In genomic region chr1:83631798-83632197, GRCm38 (mm10) we compare ENCODE assay signal across 10 mouse cellular contexts.
A peak's percentile ranks its signal among the peaks of the same experiment; 100 is the strongest.
DNase-seq lines count a peak whose midpoint lies in the region; ATAC-seq and TF ChIP-seq lines count a peak whose summit lies in the region.
"Had no signal": no experiment of that assay in that cellular context is flagged by ENCODE, and none has a peak within 500 bp of the region (broad histone marks: within the 10 kb centered on the region; RNA-seq: fewer than 3 reads in every experiment).

No protein-coding gene starts in this region.

- H3K4me1 ChIP-seq in midbrain, embryonic 13.5 days (replicated peaks): peaks cover 9% of the 10 kb centered on the region
- no peaks in the 10 kb centered on the region for H3K4me1 ChIP-seq in midbrain, embryonic 10.5 days
- peaks cover 9% of the 10 kb centered on the region for H3K4me1 ChIP-seq in forebrain, embryonic 14.5 days (ENCODE audit: control insufficient read depth, insufficient read depth, low read length)
- H3K4me1 ChIP-seq in stomach, postnatal 0 days (replicated peaks; ENCODE audit: control insufficient read depth, insufficient read depth): no peaks in the 10 kb centered on the region
- H3K4me1 ChIP-seq: megakaryocyte, embryonic 14.5 days had no signal

- ATAC-seq in midbrain, embryonic 13.5 days: peak; percentile 83
- ATAC-seq in forebrain, embryonic 14.5 days: peak; percentile 95
- ATAC-seq in stomach, postnatal 0 days (ENCODE audit: low FRiP score, low TSS enrichment): no peak

- DNase-seq in midbrain, embryonic 10.5 days (ENCODE audit: low spot score): no peak
- peak; percentile 92 for DNase-seq in forebrain, embryonic 14.5 days (ENCODE audit: low spot score)
- peak; percentile 10 to 21 for DNase-seq in left cerebral cortex, adult 2 months (ENCODE audit: extremely low spot score in 1 of 2, low spot score in 2 of 2)
- peak; percentile 59 for DNase-seq in right cerebral cortex, postnatal 4 days
- DNase-seq in stomach, postnatal 0 days (ENCODE audit: low spot score): no peak
- DNase-seq in lung, adult 18-20 months: no peak
- DNase-seq: gastrocnemius, adult 2 months; kidney, postnatal 36 days had no signal

- H3K27me3 ChIP-seq in midbrain, embryonic 13.5 days: no peaks in the 10 kb centered on the region
- no peaks in the 10 kb centered on the region for H3K27me3 ChIP-seq in midbrain, embryonic 10.5 days (ENCODE audit: low read depth, poor library complexity, severe bottlenecking)
- no peaks in the 10 kb centered on the region for H3K27me3 ChIP-seq in forebrain, embryonic 14.5 days (replicated peaks; ENCODE audit: control insufficient read depth, insufficient read depth, low read length)
- no peaks in the 10 kb centered on the region for H3K27me3 ChIP-seq in stomach, postnatal 0 days (ENCODE audit: control insufficient read depth, insufficient read depth, low read length)
- H3K27me3 ChIP-seq: megakaryocyte, embryonic 14.5 days had no signal

- H3K4me2 ChIP-seq in midbrain, embryonic 13.5 days (replicated peaks): 0 out of 2 replicates have a peak overlapping the region, but pooled peaks have one; percentile 5
- H3K4me2 ChIP-seq in forebrain, embryonic 14.5 days (ENCODE audit: low read length): peak overlapping the region; percentile 1; the same call in 1 of the 2 replicates
- no peak overlapping the region for H3K4me2 ChIP-seq in stomach, postnatal 0 days (replicated peaks; ENCODE audit: low read depth)

- H3K9ac ChIP-seq in midbrain, embryonic 13.5 days (replicated peaks): no peak overlapping the region
- H3K9ac ChIP-seq in forebrain, embryonic 14.5 days (ENCODE audit: low read length): no peak overlapping the region
- no peak overlapping the region for H3K9ac ChIP-seq in stomach, postnatal 0 days (ENCODE audit: low read length)

- H3K4me3 ChIP-seq in midbrain, embryonic 13.5 days (replicated peaks): no peak overlapping the region
- no peak overlapping the region for H3K4me3 ChIP-seq in midbrain, embryonic 10.5 days
- no peak overlapping the region for H3K4me3 ChIP-seq in forebrain, embryonic 14.5 days (ENCODE audit: low read depth, low read length)
- H3K4me3 ChIP-seq in left cerebral cortex, adult 2 months: no peak overlapping the region
- H3K4me3 ChIP-seq in stomach, postnatal 0 days (ENCODE audit: low read depth, low read length): no peak overlapping the region
- H3K4me3 ChIP-seq: gastrocnemius, adult 2 months; megakaryocyte, embryonic 14.5 days had no signal

- WGBS in midbrain, embryonic 13.5 days: 40% methylated on average over 4 of the region's 4 CpGs
- WGBS in midbrain, embryonic 10.5 days: 58% methylated on average over 4 of the region's 4 CpGs
- WGBS in forebrain, embryonic 14.5 days: 4% methylated on average over 4 of the region's 4 CpGs
- WGBS in stomach, postnatal 0 days: 38% methylated on average over 4 of the region's 4 CpGs

- peak overlapping the region; percentile 8; the same call in 1 of the 2 replicates for H3K27ac ChIP-seq in midbrain, embryonic 13.5 days
- no peak overlapping the region for H3K27ac ChIP-seq in midbrain, embryonic 10.5 days (replicated peaks)
- H3K27ac ChIP-seq in forebrain, embryonic 14.5 days (ENCODE audit: low read depth, low read length): peak overlapping the region; percentile 34; the same call in 1 of the 2 replicates
- no peak overlapping the region for H3K27ac ChIP-seq in left cerebral cortex, adult 2 months
- no peak overlapping the region for H3K27ac ChIP-seq in stomach, postnatal 0 days (replicated peaks)
- H3K27ac ChIP-seq: gastrocnemius, adult 2 months had no signal

- H3K9me3 ChIP-seq in midbrain, embryonic 13.5 days: no peaks in the 10 kb centered on the region
- H3K9me3 ChIP-seq in midbrain, embryonic 10.5 days (replicated peaks): no peaks in the 10 kb centered on the region
- H3K9me3 ChIP-seq in forebrain, embryonic 14.5 days (replicated peaks; ENCODE audit: control insufficient read depth, low read length): no peaks in the 10 kb centered on the region
- no peaks in the 10 kb centered on the region for H3K9me3 ChIP-seq in stomach, postnatal 0 days (ENCODE audit: control insufficient read depth, low read length)

- no peak for TF ChIP-seq CTCF in left cerebral cortex, adult 2 months (IDR thresholded peaks at IDR 0.05)
- TF ChIP-seq CTCF in stomach, postnatal 0 days (IDR thresholded peaks at IDR 0.05; ENCODE audit: low read depth): no peak

- H3K36me3 ChIP-seq in midbrain, embryonic 13.5 days: no peaks in the 10 kb centered on the region
- H3K36me3 ChIP-seq in midbrain, embryonic 10.5 days: no peaks in the 10 kb centered on the region
- H3K36me3 ChIP-seq in forebrain, embryonic 14.5 days (ENCODE audit: control insufficient read depth, insufficient read depth, low read length): no peaks in the 10 kb centered on the region
- H3K36me3 ChIP-seq in stomach, postnatal 0 days (ENCODE audit: control insufficient read depth, insufficient read depth, low read length): no peaks in the 10 kb centered on the region

- TF ChIP-seq EP300 in stomach, postnatal 0 days (optimal IDR thresholded peaks at IDR 0.05): no peak

- intact Hi-C loops in left cerebral cortex, adult 2 months (cut with DNase I): no loop called here

Comparison
In these comparisons a context has a peak if more than half of its experiments do, and no peak if none do; other contexts are left out.
1. H3K27ac ChIP-seq: peak in midbrain, embryonic 13.5 days (single experiment) and forebrain, embryonic 14.5 days (single experiment); none in midbrain, embryonic 10.5 days (single experiment), left cerebral cortex, adult 2 months (single experiment) and stomach, postnatal 0 days (single experiment).
2. DNase-seq: peak in forebrain, embryonic 14.5 days (single experiment), left cerebral cortex, adult 2 months (2 of 2) and right cerebral cortex, postnatal 4 days (single experiment); none in midbrain, embryonic 10.5 days (single experiment), stomach, postnatal 0 days (single experiment) and lung, adult 18-20 months (0 of 2).